Mouse (Mus musculus): ENCODE results near the gene Arfgap3. TPM values are rescaled to one million over a fixed set of nuclear protein-coding genes. Genes with fewer than 3 reads are reported as not detected.

The Arfgap3 gene
- total RNA-seq, 1 experiment: 13.5 TPM

DNA sequence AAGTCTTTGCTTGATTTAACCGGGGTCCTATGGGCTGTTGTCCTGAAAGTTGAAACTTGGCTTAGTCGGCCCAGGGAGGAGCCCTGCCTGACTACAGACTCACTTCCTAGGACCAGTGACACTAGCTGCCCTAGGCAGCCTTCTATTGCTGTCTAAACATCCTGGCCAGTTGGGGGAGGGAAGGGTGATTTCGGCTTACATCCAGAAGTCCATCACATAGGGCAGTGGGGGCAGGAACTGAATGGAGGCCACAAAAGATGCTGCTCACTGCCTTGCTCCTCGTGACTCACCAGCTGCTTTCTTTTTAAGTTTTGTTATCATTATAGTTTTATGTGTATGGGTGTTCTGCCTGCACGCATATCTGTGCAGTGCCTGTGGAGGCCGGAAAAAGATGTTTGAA is 56.9 kb downstream of the Arfgap3 start:
- Histone ChIP-seq H3K9ac (ENCODE audit: insufficient read depth, low read depth, low read length, poor library complexity, severe bottlenecking) (no peak overlapping the region), H3K4me1 (ENCODE audit: control insufficient read depth in 2 of 2, insufficient read depth in 2 of 2, low read length in 2 of 2, poor library complexity in 1 of 2) (peaks cover 0 to 6% of the 10 kb centered on the region in 2 experiments; a peak in 1 of 4 replicates), H3K9me3 (ENCODE audit: control insufficient read depth, insufficient read depth, low read depth, low read length) (no peaks in the 10 kb centered on the region), H3K27ac (ENCODE audit: insufficient read depth, low read depth, low read length, poor library complexity, severe bottlenecking) (no peak overlapping the region), H3K36me3 (ENCODE audit: control insufficient read depth, insufficient read depth, low read length, poor library complexity, severe bottlenecking) (no peaks in the 10 kb centered on the region), H3K4me3 (ENCODE audit: insufficient read depth in 1 of 2, low read depth in 1 of 2, low read length in 2 of 2, poor library complexity in 1 of 2, severe bottlenecking in 1 of 2) (no peak overlapping the region)
- in situ Hi-C loops (cut with MboI; ENCODE audit: low sequenced_read_pairs in 2 of 2, unreplicated experiment in 2 of 2): no loop called here
- DNase-seq (ENCODE audit: low read depth, low spot score): no peak
- TF ChIP-seq MAFK (IDR thresholded peaks at IDR 0.05; ENCODE audit: insufficient read depth, low read depth, low read length): no peak
- TF ChIP-seq ZNF384 (IDR thresholded peaks at IDR 0.05; ENCODE audit: low read depth, low read length): no peak
- no peak for TF ChIP-seq CHD2 (IDR thresholded peaks at IDR 0.05; ENCODE audit: low read depth, low read length)
- TF ChIP-seq HCFC1 (IDR thresholded peaks at IDR 0.05; ENCODE audit: borderline replicate concordance, insufficient read depth, low read length): no peak
- TF ChIP-seq ZC3H11A (IDR thresholded peaks at IDR 0.05; ENCODE audit: borderline replicate concordance, low read depth, low read length): no peak

DNA sequence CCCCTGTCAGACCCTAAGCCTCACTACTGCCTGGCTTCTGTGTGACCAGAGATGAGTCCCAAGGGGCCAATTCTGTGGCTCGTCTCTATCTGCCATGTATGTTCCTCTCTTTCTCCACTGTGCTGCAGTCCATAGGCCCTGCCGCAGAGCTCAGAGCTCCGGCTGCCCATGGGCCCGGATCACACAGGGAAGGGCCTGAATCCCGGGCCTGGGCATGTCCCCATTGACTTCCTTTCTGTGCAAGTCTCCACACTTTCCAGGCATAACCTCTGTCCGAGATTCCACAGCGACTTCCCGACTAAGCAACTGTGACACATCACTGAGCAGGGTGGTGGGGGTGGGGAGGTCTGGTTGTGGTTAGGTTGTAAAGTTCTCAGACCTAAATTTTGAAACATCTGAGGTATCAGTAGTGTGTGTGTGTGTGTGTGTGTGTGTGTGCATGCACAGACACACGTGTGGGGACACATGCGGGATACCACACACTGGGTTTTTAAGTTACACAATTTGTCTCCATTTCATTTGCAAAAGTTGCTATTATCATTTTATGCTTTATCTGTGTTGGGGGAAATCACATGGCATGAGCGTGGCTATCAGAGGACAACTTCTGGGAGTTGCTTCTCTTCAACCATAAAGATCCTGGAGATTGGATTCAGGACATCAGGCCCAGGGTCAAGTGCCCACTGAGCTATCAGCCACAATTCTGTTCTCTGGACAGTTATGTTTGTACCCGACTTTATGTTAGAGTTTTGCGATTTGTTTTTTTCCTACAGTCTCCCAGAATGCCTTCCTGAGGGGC is 57.6 kb downstream of the Arfgap3 start:
- H3K4me1 ChIP-seq (ENCODE audit: control insufficient read depth in 2 of 2, insufficient read depth in 2 of 2, low read length in 2 of 2, poor library complexity in 1 of 2): peaks cover 0 to 6% of the 10 kb centered on the region in 2 experiments; a peak in 1 of 4 replicates
- H3K4me3 ChIP-seq (ENCODE audit: insufficient read depth in 1 of 2, low read depth in 1 of 2, low read length in 2 of 2, poor library complexity in 1 of 2, severe bottlenecking in 1 of 2): no peak overlapping the region
- no peak overlapping the region for H3K9ac ChIP-seq (ENCODE audit: insufficient read depth, low read depth, low read length, poor library complexity, severe bottlenecking)
- H3K9me3 ChIP-seq (ENCODE audit: control insufficient read depth, insufficient read depth, low read depth, low read length): no peaks in the 10 kb centered on the region
- no peak for TF ChIP-seq ZC3H11A (IDR thresholded peaks at IDR 0.05; ENCODE audit: borderline replicate concordance, low read depth, low read length)
- TF ChIP-seq HCFC1 (IDR thresholded peaks at IDR 0.05; ENCODE audit: borderline replicate concordance, insufficient read depth, low read length): no peak
- no peak for TF ChIP-seq MAFK (IDR thresholded peaks at IDR 0.05; ENCODE audit: insufficient read depth, low read depth, low read length)
- no peak for TF ChIP-seq ZNF384 (IDR thresholded peaks at IDR 0.05; ENCODE audit: low read depth, low read length)
- no peak for TF ChIP-seq CHD2 (IDR thresholded peaks at IDR 0.05; ENCODE audit: low read depth, low read length)
- DNase-seq (ENCODE audit: low read depth, low spot score): no peak
- H3K36me3 ChIP-seq (ENCODE audit: control insufficient read depth, insufficient read depth, low read length, poor library complexity, severe bottlenecking): no peaks in the 10 kb centered on the region
- H3K27ac ChIP-seq (ENCODE audit: insufficient read depth, low read depth, low read length, poor library complexity, severe bottlenecking): no peak overlapping the region
- in situ Hi-C loops (cut with MboI; ENCODE audit: low sequenced_read_pairs in 2 of 2, unreplicated experiment in 2 of 2): no loop called here

DNA sequence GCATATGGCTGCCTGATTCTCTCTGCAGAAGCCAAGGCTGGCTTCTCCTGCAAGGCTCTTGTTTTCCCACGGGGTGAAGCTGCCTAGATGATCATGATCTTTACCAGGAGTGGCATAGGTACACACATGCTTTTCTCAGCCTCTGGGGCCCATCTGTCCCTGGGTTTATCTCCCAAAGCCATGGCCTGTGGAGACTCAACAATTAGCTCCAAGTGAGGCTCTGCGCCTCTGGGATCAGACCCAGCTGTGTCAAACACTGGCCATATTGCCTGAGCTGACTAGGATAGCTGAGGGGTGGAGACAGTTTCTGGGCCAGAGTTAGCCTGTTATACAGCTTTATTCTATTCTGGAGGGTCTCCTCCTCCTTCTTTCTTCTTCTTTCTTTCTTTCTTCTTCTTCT is 59.1 kb downstream of the Arfgap3 start:
- Histone ChIP-seq H3K27ac (ENCODE audit: insufficient read depth, low read depth, low read length, poor library complexity, severe bottlenecking) (no peak overlapping the region), H3K36me3 (ENCODE audit: control insufficient read depth, insufficient read depth, low read length, poor library complexity, severe bottlenecking) (no peaks in the 10 kb centered on the region), H3K4me3 (ENCODE audit: insufficient read depth in 1 of 2, low read depth in 1 of 2, low read length in 2 of 2, poor library complexity in 1 of 2, severe bottlenecking in 1 of 2) (no peak overlapping the region), H3K9me3 (ENCODE audit: control insufficient read depth, insufficient read depth, low read depth, low read length) (no peaks in the 10 kb centered on the region), H3K4me1 (ENCODE audit: control insufficient read depth in 2 of 2, insufficient read depth in 2 of 2, low read length in 2 of 2, poor library complexity in 1 of 2) (no peaks in the 10 kb centered on the region; a peak in 1 of 4 replicates), H3K9ac (ENCODE audit: insufficient read depth, low read depth, low read length, poor library complexity, severe bottlenecking) (no peak overlapping the region)
- TF ChIP-seq MAFK (IDR thresholded peaks at IDR 0.05; ENCODE audit: insufficient read depth, low read depth, low read length): no peak
- no peak for TF ChIP-seq ZC3H11A (IDR thresholded peaks at IDR 0.05; ENCODE audit: borderline replicate concordance, low read depth, low read length)
- no peak for TF ChIP-seq ZNF384 (IDR thresholded peaks at IDR 0.05; ENCODE audit: low read depth, low read length)
- no peak for TF ChIP-seq CHD2 (IDR thresholded peaks at IDR 0.05; ENCODE audit: low read depth, low read length)
- TF ChIP-seq HCFC1 (IDR thresholded peaks at IDR 0.05; ENCODE audit: borderline replicate concordance, insufficient read depth, low read length): no peak
- DNase-seq (ENCODE audit: low read depth, low spot score): no peak
- in situ Hi-C loops (cut with MboI; ENCODE audit: low sequenced_read_pairs in 2 of 2, unreplicated experiment in 2 of 2): no loop called here

DNA sequence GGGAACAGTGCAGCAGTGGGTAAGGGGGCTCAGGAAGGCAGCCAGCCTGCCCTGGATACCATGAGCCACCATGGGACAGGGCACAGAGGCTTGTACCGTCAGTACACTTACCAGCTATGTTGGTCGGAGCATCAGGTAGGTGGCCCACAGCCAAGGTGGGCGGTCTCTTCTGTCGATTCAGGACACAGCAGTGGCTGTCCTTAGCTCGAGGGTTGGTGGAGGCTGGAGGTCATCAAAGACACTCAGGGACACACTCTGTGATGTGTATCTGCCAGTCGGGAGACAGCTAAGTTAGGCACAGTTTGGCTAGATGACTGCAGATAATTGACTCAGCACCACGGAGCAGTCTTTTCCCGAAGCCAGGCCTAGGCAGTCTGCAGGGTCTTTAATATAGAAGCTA is 65.2 kb downstream of the Arfgap3 start:
- no peak for DNase-seq (ENCODE audit: low read depth, low spot score)
- Histone ChIP-seq H3K4me3 (ENCODE audit: insufficient read depth in 1 of 2, low read depth in 1 of 2, low read length in 2 of 2, poor library complexity in 1 of 2, severe bottlenecking in 1 of 2) (peak overlapping the region; percentile 4 to 34; a peak in 2 of 4 replicates), H3K4me1 (ENCODE audit: control insufficient read depth in 2 of 2, insufficient read depth in 2 of 2, low read length in 2 of 2, poor library complexity in 1 of 2) (peaks cover 0 to 8% of the 10 kb centered on the region in 2 experiments; a peak in 1 of 4 replicates), H3K36me3 (ENCODE audit: control insufficient read depth, insufficient read depth, low read length, poor library complexity, severe bottlenecking) (no peaks in the 10 kb centered on the region), H3K9ac (ENCODE audit: insufficient read depth, low read depth, low read length, poor library complexity, severe bottlenecking) (peak overlapping the region; percentile 38; the same call in 1 of the 2 replicates), H3K27ac (ENCODE audit: insufficient read depth, low read depth, low read length, poor library complexity, severe bottlenecking) (peak overlapping the region; percentile 18; the same call in 1 of the 2 replicates), H3K9me3 (ENCODE audit: control insufficient read depth, insufficient read depth, low read depth, low read length) (no peaks in the 10 kb centered on the region)
- in situ Hi-C loops (cut with MboI; ENCODE audit: low sequenced_read_pairs in 2 of 2, unreplicated experiment in 2 of 2): no loop called here
- TF ChIP-seq MAFK (IDR thresholded peaks at IDR 0.05; ENCODE audit: insufficient read depth, low read depth, low read length): no peak
- TF ChIP-seq CHD2 (IDR thresholded peaks at IDR 0.05; ENCODE audit: low read depth, low read length): no peak
- TF ChIP-seq ZNF384 (IDR thresholded peaks at IDR 0.05; ENCODE audit: low read depth, low read length): no peak
- TF ChIP-seq ZC3H11A (IDR thresholded peaks at IDR 0.05; ENCODE audit: borderline replicate concordance, low read depth, low read length): no peak
- TF ChIP-seq HCFC1 (IDR thresholded peaks at IDR 0.05; ENCODE audit: borderline replicate concordance, insufficient read depth, low read length): no peak
